Mouse (Mus musculus) c-Kit-positive CD71-negative TER-119-negative erythroid progenitor cells, embryonic 14.5 days (primary cell): ENCODE results near the gene Scd4.
A peak's percentile ranks its signal among the peaks of the same experiment; 100 is the strongest.

Experiments used
- DNase-seq: peaks from one replicate; pipeline ENCODE4 v3.0.0-alpha.2; 2013; ENCODE audit warnings: low read depth

The Scd4 gene

GRCm38 (mm10) chr19:44332833-44333623, at the start of gene Scd4:
Gene Scd4, plus strand, starts transcription at chr19:44333092.
- DNase-seq, result no peak

DNA sequence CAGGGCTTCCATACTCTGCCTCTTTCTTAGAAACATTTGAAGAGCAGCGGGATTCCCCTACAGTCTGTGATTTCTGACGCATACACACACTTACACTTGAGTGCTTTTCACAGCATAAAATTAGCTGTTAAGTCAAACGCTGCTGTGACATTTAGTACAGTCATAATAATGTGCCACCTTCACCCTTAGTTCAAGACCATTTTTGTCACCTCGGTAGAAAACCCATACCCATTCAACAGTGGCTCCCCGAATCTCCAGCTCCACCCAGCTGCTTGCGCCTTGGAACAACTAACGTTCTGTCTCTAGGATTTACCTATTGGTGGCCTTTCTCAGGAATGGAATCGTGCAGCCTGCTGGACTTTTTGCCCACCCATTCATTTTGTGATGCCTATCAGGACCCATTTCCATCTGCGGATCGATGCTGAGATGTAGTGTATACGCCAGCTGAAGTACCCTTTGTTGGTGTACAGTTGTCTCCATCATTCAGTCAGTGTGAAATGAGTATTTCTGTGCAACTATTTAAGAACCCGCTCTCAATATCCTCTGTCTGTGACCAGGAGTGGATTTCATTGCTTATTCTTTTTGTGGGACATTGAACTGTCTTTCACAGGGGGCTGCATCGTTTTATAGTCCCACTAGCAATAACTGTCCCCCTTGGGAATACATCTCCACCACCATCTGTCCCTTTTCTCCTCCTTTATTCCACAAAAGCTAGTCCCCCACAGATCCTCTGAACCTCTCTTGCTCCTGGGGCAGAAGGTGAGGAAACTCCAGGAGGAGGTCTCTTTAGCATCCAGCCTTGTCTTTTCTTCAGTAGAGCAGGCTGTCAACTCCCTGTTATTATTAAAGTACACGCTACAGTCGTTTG, 49.5 kb upstream of the Scd4 start:
- no peak for DNase-seq

DNA sequence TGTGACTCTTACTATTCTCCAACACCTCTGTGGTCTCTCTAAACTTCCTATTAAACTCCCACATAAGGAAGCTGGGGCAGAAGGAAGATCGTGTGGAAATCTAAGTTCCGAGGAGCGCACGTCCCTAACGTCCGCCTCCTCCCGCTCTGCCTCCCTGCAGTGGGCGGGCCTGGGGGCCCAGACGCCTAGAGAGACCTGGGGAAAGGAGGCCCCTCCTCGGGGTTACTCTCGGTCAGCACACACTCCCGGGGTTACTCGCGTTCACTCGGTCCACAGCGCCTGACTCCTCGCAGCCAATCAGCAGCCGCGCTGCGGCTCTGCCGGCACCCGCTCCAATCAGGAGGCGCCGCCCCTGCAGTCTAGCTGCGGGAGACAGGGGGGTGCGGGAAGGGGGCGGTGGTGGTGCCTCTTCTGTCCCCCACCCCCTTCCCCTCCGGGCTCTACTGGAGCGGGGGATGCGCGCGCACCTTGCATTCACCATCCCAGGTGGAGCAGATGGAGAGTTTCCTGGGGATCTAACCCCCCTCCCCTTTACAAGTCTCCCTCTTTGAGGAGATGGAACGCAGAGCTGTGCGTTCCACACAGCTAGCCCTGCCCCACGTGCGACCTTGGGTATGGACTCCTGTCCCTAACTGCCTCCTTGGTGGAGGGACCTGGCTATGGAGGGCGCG, 48.7 kb upstream of the Scd4 start:
- peak; percentile 87 for DNase-seq

GRCm38 (mm10) chr19:44284723-44285122, 48.2 kb upstream of the Scd4 start:
- DNase-seq, result no peak

DNA sequence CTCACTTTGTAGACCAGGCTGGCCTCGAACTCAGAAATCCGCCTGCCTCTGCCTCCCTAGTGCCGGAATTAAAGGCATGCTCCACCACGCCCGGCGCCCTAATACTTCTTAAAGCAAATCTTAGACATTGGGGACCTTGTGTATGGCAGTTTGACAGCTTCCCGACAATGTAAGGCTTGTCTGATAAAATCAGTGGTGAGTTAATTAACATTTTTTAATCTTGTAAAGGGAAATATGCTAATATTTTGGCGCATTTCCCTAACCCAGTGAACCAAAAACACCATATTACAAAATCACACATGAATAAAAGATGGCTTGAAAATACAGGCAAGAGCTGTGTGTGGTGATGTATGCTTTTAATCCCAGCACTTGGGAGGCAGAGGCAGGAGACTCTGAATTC, 47.3 kb upstream of the Scd4 start:
- no peak for DNase-seq

DNA sequence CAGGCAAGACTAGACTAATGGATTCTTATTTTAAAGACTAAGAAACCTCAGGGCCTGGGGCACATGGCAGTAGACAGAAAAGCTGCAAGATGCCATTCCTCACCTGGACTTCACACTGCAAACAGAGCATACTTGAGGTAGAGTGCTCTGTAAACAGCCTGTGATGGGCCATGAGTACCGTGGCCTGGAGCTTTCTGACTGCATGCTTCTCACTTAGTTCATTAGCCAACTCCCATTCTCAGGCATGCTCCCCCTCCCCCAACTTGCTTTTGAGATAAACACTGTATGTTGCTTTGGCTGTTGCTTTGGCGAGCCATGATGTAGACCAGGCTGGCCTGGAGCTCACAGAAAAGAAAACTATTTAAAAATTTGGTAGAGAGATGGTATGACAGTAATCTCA, 46.8 kb upstream of the Scd4 start:
- no peak for DNase-seq

- DNase-seq, result no peak
Observed at GRCm38 (mm10) chr19:44287415-44288110, 45.3 kb upstream of the Scd4 start.

DNA sequence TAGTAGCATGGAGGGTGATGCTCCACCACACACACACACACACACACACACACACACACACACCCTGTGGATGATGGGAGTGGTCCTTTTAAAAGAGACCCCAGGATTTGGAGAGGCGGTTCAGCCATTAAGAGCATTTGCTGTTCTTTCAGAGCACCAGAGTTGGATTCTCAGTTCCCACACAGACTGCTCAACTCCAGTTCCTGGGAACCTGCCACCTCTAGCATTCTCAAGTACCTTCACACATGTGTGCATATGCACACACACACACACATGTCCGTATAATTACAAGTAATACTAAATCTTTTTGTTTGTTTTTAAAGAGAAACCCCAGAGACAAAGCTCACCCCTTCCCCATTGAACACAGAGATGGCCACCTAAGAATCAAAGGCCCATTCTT, 40.8 kb upstream of the Scd4 start:
- DNase-seq, result no peak

GRCm38 (mm10) chr19:44292483-44292882, 40.4 kb upstream of the Scd4 start:
- no peak for DNase-seq

- DNase-seq, result no peak
Observed at GRCm38 (mm10) chr19:44292941-44293768, 39.7 kb upstream of the Scd4 start, which contains the start of gene Scd2. Gene Scd2, plus strand, starts transcription at chr19:44293674.

GRCm38 (mm10) chr19:44293769-44294551, 38.9 kb upstream of the Scd4 start:
- peak; percentile 84 for DNase-seq

DNA sequence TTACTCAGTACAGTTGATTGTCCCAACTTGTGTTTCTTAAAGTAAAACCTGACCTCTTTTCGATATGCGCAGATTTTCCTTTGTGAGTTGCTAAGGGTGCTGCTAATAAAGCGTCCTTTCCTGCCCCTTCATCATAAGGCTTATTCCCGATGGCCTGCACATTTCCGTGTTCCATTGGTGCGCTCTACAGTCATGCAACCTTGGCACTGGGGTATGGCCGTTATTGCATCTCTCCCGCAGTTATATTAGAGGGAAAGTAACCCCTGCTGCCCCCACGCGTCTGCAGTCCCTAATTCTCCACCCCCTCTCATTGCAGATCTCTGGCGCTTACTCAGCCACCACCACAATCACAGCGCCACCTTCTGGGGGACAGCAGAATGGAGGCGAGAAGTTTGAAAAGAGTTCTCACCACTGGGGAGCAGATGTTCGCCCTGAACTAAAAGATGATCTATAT, 38.3 kb upstream of the Scd4 start:
- peak; percentile 93 for DNase-seq

DNA sequence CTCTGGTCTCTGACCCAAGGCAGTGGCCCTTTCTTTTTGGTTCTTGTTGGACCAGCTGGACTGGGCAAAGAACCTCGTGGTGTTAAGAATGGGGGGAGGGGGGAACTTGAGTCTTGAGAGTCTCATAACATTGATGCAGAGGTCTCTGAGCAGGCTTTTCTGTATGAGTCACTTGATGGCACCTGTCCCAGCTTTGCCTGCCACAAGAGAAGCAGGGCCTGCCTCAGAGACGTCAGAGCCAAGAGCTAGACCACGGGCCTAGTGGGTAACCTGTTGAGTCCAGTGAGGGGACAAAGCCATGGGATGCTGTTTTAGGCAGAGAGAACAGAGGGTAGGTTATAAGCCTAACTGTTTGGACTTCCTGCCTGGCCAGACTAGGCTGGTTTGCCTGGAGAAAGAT, 37.6 kb upstream of the Scd4 start:
- DNase-seq, result no peak

- peak; percentile 84 for DNase-seq
Observed at GRCm38 (mm10) chr19:44295741-44296140, 37.2 kb upstream of the Scd4 start.

GRCm38 (mm10) chr19:44296186-44296585, 36.7 kb upstream of the Scd4 start:
- no peak for DNase-seq

- DNase-seq, result no peak
Observed at GRCm38 (mm10) chr19:44297068-44297760, 35.7 kb upstream of the Scd4 start.

DNA sequence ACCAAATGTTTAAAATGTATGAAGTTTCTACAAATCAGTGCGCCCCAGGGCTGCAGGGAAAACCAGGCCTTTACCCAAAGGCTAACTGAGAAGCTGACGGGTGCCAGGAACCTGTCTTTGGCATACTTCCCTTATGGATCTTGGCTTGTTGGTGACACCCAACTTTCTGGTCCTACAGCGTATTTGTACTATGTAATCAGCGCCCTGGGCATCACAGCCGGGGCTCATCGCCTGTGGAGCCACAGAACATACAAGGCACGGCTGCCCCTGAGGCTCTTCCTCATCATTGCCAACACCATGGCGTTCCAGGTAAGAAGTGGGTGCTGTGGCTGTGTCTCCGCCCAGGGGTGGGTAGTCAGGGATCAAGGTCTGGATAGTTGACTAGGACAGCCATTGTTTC, 35.0 kb upstream of the Scd4 start:
- DNase-seq, result no peak

GRCm38 (mm10) chr19:44299078-44299477, 33.8 kb upstream of the Scd4 start:
- DNase-seq, result no peak

GRCm38 (mm10) chr19:44299902-44300301, 33.0 kb upstream of the Scd4 start:
- DNase-seq, result no peak

DNA sequence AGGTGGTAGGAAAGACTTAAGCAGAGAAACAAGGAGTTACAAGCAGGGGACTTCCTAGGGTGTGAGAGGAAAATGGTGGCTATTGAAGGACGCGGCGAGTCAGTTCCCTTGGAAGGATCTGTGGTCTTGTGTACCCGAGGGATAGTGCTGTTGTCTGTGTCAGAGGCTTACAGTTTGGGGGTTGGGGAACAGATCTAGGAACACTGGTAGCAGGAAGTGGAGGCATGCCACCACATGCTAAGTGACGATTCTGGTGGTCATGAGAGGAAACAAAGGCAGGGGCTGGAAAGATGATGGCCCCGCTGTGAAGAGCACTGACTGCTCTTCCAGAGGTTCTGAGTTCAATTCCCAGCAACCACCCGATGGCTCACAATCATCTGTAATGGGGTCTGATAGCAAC, 32.4 kb upstream of the Scd4 start:
- no peak for DNase-seq
